Mouse (Mus musculus) CH12.LX (cell line): ENCODE data around the gene Hscb. TPM values are rescaled to one million over a fixed set of nuclear protein-coding genes. Genes with fewer than 3 reads are reported as not detected.

Experiments used
- DNase-seq: peaks from one replicate; pipeline ENCODE4 v3.0.0-alpha.2; 2013; ENCODE audit errors: extremely low read depth
- H3K27ac ChIP-seq: 2 replicates; pipeline ENCODE4 v1.5.1; 2012; ENCODE audit warnings: low read depth, mild to moderate bottlenecking, control low read depth, moderate library complexity; ENCODE audit not compliant: insufficient read depth
- H3K27me3 ChIP-seq: replicated peaks from 2 replicates; pipeline ENCODE3; 2012; ENCODE audit warnings: inconsistent platforms
- H3K36me3 ChIP-seq, 2 experiments: replicated peaks in 1 of 2; 2 replicates each; pipeline versions ENCODE3 to v1.6.1; 2012; ENCODE audit warnings: inconsistent platforms in 1 of 2, low read length in 1 of 2, mild to moderate bottlenecking in 1 of 2, mixed read lengths in 1 of 2, moderate library complexity in 1 of 2; ENCODE audit not compliant: control insufficient read depth in 1 of 2, insufficient read depth in 1 of 2
- H3K4me1 ChIP-seq, 2 experiments: 2 replicates each; pipeline ENCODE4 v1.6.1; 2012; ENCODE audit warnings: inconsistent platforms in 1 of 2, moderate library complexity in 1 of 2; ENCODE audit not compliant: insufficient read depth in 2 of 2, control insufficient read depth in 1 of 2
- H3K4me2 ChIP-seq: 2 replicates; pipeline ENCODE4 v1.6.1; 2012; ENCODE audit warnings: low read depth, mild to moderate bottlenecking, control low read depth; ENCODE audit not compliant: poor library complexity, insufficient read depth, severe bottlenecking
- H3K4me3 ChIP-seq, 3 experiments: fragments of 150-350 bp in 1 of 3; sonication (generic) in 1 of 3; replicated peaks in 1 of 3; 2 replicates each; pipeline versions ENCODE3 to v1.5.1; 2011 to 2012; ENCODE audit warnings: low read depth in 2 of 3, low read length in 2 of 3, mild to moderate bottlenecking in 2 of 3, moderate library complexity in 2 of 3, control low read depth in 1 of 3, improper control_type of control experiment in 1 of 3, inconsistent platforms in 1 of 3, mixed read lengths in 1 of 3; ENCODE audit not compliant: poor library complexity in 1 of 3
- H3K79me2 ChIP-seq: replicated peaks from 2 replicates; pipeline ENCODE4 v1.6.1; 2012; ENCODE audit warnings: mild to moderate bottlenecking, moderate library complexity; ENCODE audit not compliant: control insufficient read depth, poor library complexity, insufficient read depth, severe bottlenecking; ENCODE audit errors: extremely low read depth
- H3K9ac ChIP-seq: 2 replicates; pipeline ENCODE4 v1.6.1; 2012; ENCODE audit warnings: low read depth, mild to moderate bottlenecking, control low read depth, moderate library complexity; ENCODE audit not compliant: insufficient read depth
- H3K9me3 ChIP-seq: replicated peaks from 2 replicates; pipeline ENCODE3; 2012; ENCODE audit warnings: low read length, inconsistent platforms, mixed read lengths
- BHLHE40 ChIP-seq: IDR thresholded peaks from 2 replicates; pipeline ENCODE4 v1.6.1; 2011; ENCODE audit warnings: mild to moderate bottlenecking, low read depth, low read length, improper control_type of control experiment
- CHD1 ChIP-seq: IDR thresholded peaks from 2 replicates; pipeline ENCODE4 v1.6.1; 2012; ENCODE audit warnings: low read depth, low read length, improper control_type of control experiment, inconsistent platforms
- CHD2 ChIP-seq: IDR thresholded peaks from 2 replicates; pipeline ENCODE4 v1.6.1; 2011; ENCODE audit warnings: low read length, improper control_type of control experiment
- CTCF ChIP-seq, 2 experiments: IDR thresholded peaks in 1 of 2; conservative IDR thresholded peaks in 1 of 2; 2 replicates each; pipeline ENCODE4 v1.5.1; 2011 to 2012; ENCODE audit warnings: low read depth in 2 of 2, low read length in 2 of 2, improper control_type of control experiment in 1 of 2, inconsistent platforms in 1 of 2, mild to moderate bottlenecking in 1 of 2, moderate library complexity in 1 of 2
- E2F4 ChIP-seq: IDR thresholded peaks from 2 replicates; pipeline ENCODE4 v1.6.1; 2011; ENCODE audit warnings: low read depth, low read length, improper control_type of control experiment; ENCODE audit not compliant: insufficient replicate concordance
- ELF1 ChIP-seq: IDR thresholded peaks from 2 replicates; pipeline ENCODE4 v1.6.1; 2014; ENCODE audit warnings: low read depth, mild to moderate bottlenecking, inconsistent platforms, low read length, improper control_type of control experiment
- EP300 ChIP-seq: IDR thresholded peaks from 2 replicates; pipeline ENCODE4 v1.6.1; 2011; ENCODE audit warnings: low read length, improper control_type of control experiment
- ETS1 ChIP-seq: conservative IDR thresholded peaks from 2 replicates; pipeline ENCODE4 v1.6.1; 2012; ENCODE audit warnings: low read depth, mild to moderate bottlenecking, inconsistent platforms, low read length, improper control_type of control experiment, moderate library complexity
- GABPA ChIP-seq: IDR thresholded peaks from 2 replicates; pipeline ENCODE4 v1.6.1; 2012; ENCODE audit warnings: low read depth, low read length, improper control_type of control experiment, inconsistent platforms; ENCODE audit not compliant: insufficient replicate concordance
- HCFC1 ChIP-seq: IDR thresholded peaks from 2 replicates; pipeline ENCODE4 v1.6.1; 2012; ENCODE audit warnings: low read depth, mild to moderate bottlenecking, inconsistent platforms, low read length, improper control_type of control experiment
- IRF4 ChIP-seq: IDR thresholded peaks from 2 replicates; pipeline ENCODE4 v1.6.1; 2014; ENCODE audit warnings: low read depth, mild to moderate bottlenecking, inconsistent platforms, low read length, improper control_type of control experiment
- JUN ChIP-seq: IDR thresholded peaks from 2 replicates; pipeline ENCODE4 v1.6.1; 2011; ENCODE audit warnings: low read depth, mild to moderate bottlenecking, low read length, improper control_type of control experiment, moderate library complexity; ENCODE audit not compliant: insufficient read depth
- JUND ChIP-seq: conservative IDR thresholded peaks from 2 replicates; pipeline ENCODE4 v1.6.1; 2011; ENCODE audit warnings: low read depth, low read length, improper control_type of control experiment
- KAT2A ChIP-seq: IDR thresholded peaks from 2 replicates; pipeline ENCODE4 v1.6.1; 2012; ENCODE audit warnings: low read length, improper control_type of control experiment, inconsistent platforms; ENCODE audit not compliant: insufficient replicate concordance
- MAFK ChIP-seq: IDR thresholded peaks from 2 replicates; pipeline ENCODE4 v1.6.1; 2011; ENCODE audit warnings: low read length, improper control_type of control experiment; ENCODE audit not compliant: insufficient replicate concordance
- MAX ChIP-seq: IDR thresholded peaks from 2 replicates; pipeline ENCODE4 v1.6.1; 2011; ENCODE audit warnings: low read length, improper control_type of control experiment
- MAZ ChIP-seq: IDR thresholded peaks from 2 replicates; pipeline ENCODE4 v1.6.1; 2012; ENCODE audit warnings: low read depth, mild to moderate bottlenecking, inconsistent platforms, low read length, improper control_type of control experiment, moderate library complexity
- MEF2A ChIP-seq: IDR thresholded peaks from 2 replicates; pipeline ENCODE4 v1.6.1; 2014; ENCODE audit warnings: low read depth, mild to moderate bottlenecking, inconsistent platforms, low read length, improper control_type of control experiment, borderline replicate concordance
- MXI1 ChIP-seq: IDR thresholded peaks from 2 replicates; pipeline ENCODE4 v1.6.1; 2011; ENCODE audit warnings: mild to moderate bottlenecking, low read depth, low read length, improper control_type of control experiment
- MYC ChIP-seq: IDR thresholded peaks from 2 replicates; pipeline ENCODE4 v1.6.1; 2011; ENCODE audit warnings: low read depth, mild to moderate bottlenecking, improper control_type of control experiment, low read length
- NELFE ChIP-seq: IDR thresholded peaks from 2 replicates; pipeline ENCODE4 v1.6.1; 2011; ENCODE audit warnings: low read depth, low read length, improper control_type of control experiment
- NRF1 ChIP-seq: IDR thresholded peaks from 2 replicates; pipeline ENCODE4 v1.6.1; 2014; ENCODE audit warnings: low read depth, mild to moderate bottlenecking, inconsistent platforms, low read length, improper control_type of control experiment, moderate library complexity
- PAX5 ChIP-seq: IDR thresholded peaks from 2 replicates; pipeline ENCODE4 v1.6.1; 2012; ENCODE audit warnings: low read length, inconsistent platforms, mixed read lengths
- POLR2A ChIP-seq: IDR thresholded peaks from 2 replicates; pipeline ENCODE4 v1.6.1; 2011; ENCODE audit warnings: low read depth, mild to moderate bottlenecking, improper control_type of control experiment, low read length
- POLR2AphosphoS2 ChIP-seq: IDR thresholded peaks from 2 replicates; pipeline ENCODE4 v1.6.1; 2011; ENCODE audit warnings: low read depth, low read length, improper control_type of control experiment
- RAD21 ChIP-seq: IDR thresholded peaks from 2 replicates; pipeline ENCODE4 v1.6.1; 2011; ENCODE audit warnings: low read depth, mild to moderate bottlenecking, low read length, improper control_type of control experiment, moderate library complexity
- RCOR1 ChIP-seq: conservative IDR thresholded peaks from 2 replicates; pipeline ENCODE4 v1.6.1; 2012; ENCODE audit warnings: low read depth, mild to moderate bottlenecking, inconsistent platforms, low read length, improper control_type of control experiment
- SIN3A ChIP-seq: IDR thresholded peaks from 2 replicates; pipeline ENCODE4 v1.6.1; 2012; ENCODE audit warnings: low read length, improper control_type of control experiment, inconsistent platforms
- SMC3 ChIP-seq: IDR thresholded peaks from 2 replicates; pipeline ENCODE4 v1.6.1; 2011; ENCODE audit warnings: low read depth, low read length, improper control_type of control experiment
- TBP ChIP-seq: conservative IDR thresholded peaks from 2 replicates; pipeline ENCODE4 v1.6.1; 2011; ENCODE audit warnings: low read depth, low read length, improper control_type of control experiment
- TCF12 ChIP-seq: IDR thresholded peaks from 2 replicates; pipeline ENCODE4 v1.6.1; 2014; ENCODE audit warnings: low read depth, mild to moderate bottlenecking, inconsistent platforms, low read length, improper control_type of control experiment
- UBTF ChIP-seq: IDR thresholded peaks from 2 replicates; pipeline ENCODE4 v1.6.1; 2012; ENCODE audit warnings: low read depth, mild to moderate bottlenecking, inconsistent platforms, low read length, improper control_type of control experiment, moderate library complexity
- USF1 ChIP-seq: IDR thresholded peaks from 2 replicates; pipeline ENCODE4 v1.6.1; 2014; ENCODE audit warnings: low read depth, mild to moderate bottlenecking, inconsistent platforms, low read length, improper control_type of control experiment
- USF2 ChIP-seq: conservative IDR thresholded peaks from 2 replicates; pipeline ENCODE4 v1.6.1; 2011; ENCODE audit warnings: low read depth, low read length, improper control_type of control experiment
- ZC3H11A ChIP-seq: IDR thresholded peaks from 2 replicates; pipeline ENCODE4 v1.6.1; 2012; ENCODE audit warnings: low read depth, mild to moderate bottlenecking, inconsistent platforms, low read length, improper control_type of control experiment
- ZKSCAN1 ChIP-seq: IDR thresholded peaks from 2 replicates; pipeline ENCODE4 v1.6.1; 2012; ENCODE audit warnings: low read depth, inconsistent platforms, low read length, improper control_type of control experiment, borderline replicate concordance
- ZMIZ1 ChIP-seq: IDR thresholded peaks from 2 replicates; pipeline ENCODE4 v1.6.1; 2012; ENCODE audit warnings: low read depth, mild to moderate bottlenecking, inconsistent platforms, low read length, improper control_type of control experiment
- ZNF384 ChIP-seq: IDR thresholded peaks from 2 replicates; pipeline ENCODE4 v1.6.1; 2012; ENCODE audit warnings: low read depth, low read length, improper control_type of control experiment, inconsistent platforms
- dilution Hi-C: fragments of 300-500 bp; cut with MboI; formaldehyde crosslinking; loops from 2 replicates; pipeline ENCODE4 v1.14.3; 2020; ENCODE audit warnings: low sequenced_read_pairs; ENCODE audit not compliant: extremely low pct_unique_long_range_greater_than_20kb, extremely low pct_ligation_motif_present
- in situ Hi-C: fragments of 300-500 bp; cut with MboI; formaldehyde crosslinking; loops from 3 replicates; pipeline ENCODE4 v1.14.3; 2019; ENCODE audit warnings: low sequenced_read_pairs, low pct_ligation_motif_present, low pct_unique_long_range_greater_than_20kb, mixed read lengths
- polyA plus RNA-seq: library from polyadenylated mRNA; unstranded; fragments of >175 nt; gene quantifications from 2 replicates; pipeline ENCODE4 v1.2.1, GENCODE M21; 2012; ENCODE audit warnings: low read depth; ENCODE audit not compliant: insufficient read length
- total RNA-seq, 2 experiments: library from RNA; depleted of rRNA; stranded (reverse); fragments of 300-350 nt in 1 of 2; fragments of >200 nt in 1 of 2; gene quantifications; 2 replicates each; pipeline ENCODE4 v1.2.3; 2012 to 2014

The Hscb gene
- total RNA-seq (2012; rRNA removed) (39.3 and 59.5 TPM in 2 replicates), total RNA-seq (2014; rRNA removed) (51.9 and 64.0 TPM in 2 replicates), polyA plus RNA-seq (26.5 and 28.2 TPM in 2 replicates)

GRCm38 (mm10) chr5:110839678-110840365, at the start of gene Hscb, which contains the start of gene Chek2:
Gene Hscb, minus strand, starts transcription at chr5:110839777.
Gene Chek2, plus strand, starts transcription at chr5:110839979.
- peaks cover 13 to 48% of the 10 kb centered on the region in 2 experiments for H3K36me3 ChIP-seq

GRCm38 (mm10) chr5:110888596-110888995, 49.0 kb upstream of the Hscb start:
- in situ Hi-C loops (no loop called here), dilution Hi-C loops (no loop called here)
- Histone ChIP-seq H3K27ac (no peak overlapping the region), H3K79me2 (no peaks in the 10 kb centered on the region), H3K4me2 (no peak overlapping the region), H3K9me3 (no peaks in the 10 kb centered on the region), H3K4me1 (peaks cover 2 to 14% of the 10 kb centered on the region in 2 experiments; a peak in 3 of 4 replicates), H3K9ac (no peak overlapping the region), H3K36me3 (peaks cover 0 to 10% of the 10 kb centered on the region in 2 experiments), H3K27me3 (no peaks in the 10 kb centered on the region), H3K4me3 (no peak overlapping the region)
- TF ChIP-seq TBP (no peak), UBTF (no peak), IRF4 (no peak), GABPA (no peak), CHD2 (no peak), POLR2AphosphoS2 (no peak), NELFE (no peak), CHD1 (no peak), MXI1 (no peak), ZNF384 (no peak), RCOR1 (no peak), SMC3 (no peak), USF1 (no peak), MYC (no peak)
- DNase-seq = no peak

More at GRCm38 (mm10) chr5:110839678-110840365, at the start of gene Hscb, which contains the start of gene Chek2:
- in situ Hi-C loops = no loop called here
- DNase-seq = peak; percentile 99
- TF ChIP-seq SMC3 = peak; percentile 10; the same call in 1 of the 2 replicates
- TF ChIP-seq PAX5 = no peak
- TF ChIP-seq MAX = peak; percentile 73
- TF ChIP-seq MEF2A = peak; percentile 40
- no peak; the same call in 1 of the 2 replicates for TF ChIP-seq RAD21
- TF ChIP-seq KAT2A = peak; percentile 95; the same call in 1 of the 2 replicates
- TF ChIP-seq ELF1 = peak; percentile 88
- 0 out of 2 replicates have a peak, but pooled peaks have one; percentile 17 for TF ChIP-seq RCOR1
- peak; percentile 74 for TF ChIP-seq MAZ
- peak; percentile 36; the same call in 1 of the 2 replicates for TF ChIP-seq NRF1
- no peak for TF ChIP-seq EP300
- peak; percentile 3; the same call in 1 of the 2 replicates for TF ChIP-seq ZMIZ1
- TF ChIP-seq MAFK = no peak; the same call in 1 of the 2 replicates
- TF ChIP-seq IRF4 = peak; percentile 79
- no peak for TF ChIP-seq CHD1
- TF ChIP-seq GABPA = peak; percentile 41; the same call in 1 of the 2 replicates
- 0 out of 2 replicates have a peak, but pooled peaks have one; percentile 39 for TF ChIP-seq MYC
- TF ChIP-seq SIN3A = peak; percentile 83
- TF ChIP-seq NELFE = peak; percentile 76
- TF ChIP-seq ZC3H11A = no peak
- TF ChIP-seq ZNF384 = no peak
- TF ChIP-seq CTCF (conservative IDR thresholded peaks at IDR 0.05 in 1 of 2, IDR thresholded peaks at IDR 0.05 in 1 of 2; ENCODE audit: low read depth in 2 of 2, low read length in 2 of 2) = peak in 1 of 2 experiments; percentile 66; a peak in 2 of 4 replicates
- no peak for TF ChIP-seq ZKSCAN1
- peak; percentile 42 for TF ChIP-seq BHLHE40
- TF ChIP-seq UBTF = no peak
- TF ChIP-seq POLR2A = peak; percentile 80
- no peak for TF ChIP-seq USF2
- TF ChIP-seq HCFC1 = peak; percentile 98
- TF ChIP-seq MXI1 = peak; percentile 80; the same call in 1 of the 2 replicates
- TF ChIP-seq POLR2AphosphoS2 = peak; percentile 74
- TF ChIP-seq E2F4 = peak; percentile 96
- peak; percentile 71; the same call in 1 of the 2 replicates for TF ChIP-seq TCF12
- peak; percentile 22; the same call in 1 of the 2 replicates for TF ChIP-seq JUN
- peak; percentile 42; the same call in 1 of the 2 replicates for TF ChIP-seq ETS1
- peak; percentile 37 for TF ChIP-seq JUND
- TF ChIP-seq TBP = peak; percentile 77
- peak; percentile 91 for TF ChIP-seq CHD2
- no peak for TF ChIP-seq USF1
- no peaks in the 10 kb centered on the region for H3K27me3 ChIP-seq
- dilution Hi-C loops = no loop called here
- H3K9ac ChIP-seq = peak within 1 kb of the TSS; percentile 96
- H3K4me2 ChIP-seq = peak within 1 kb of the TSS; percentile 97
- peaks cover 4 to 28% of the 10 kb centered on the region in 2 experiments for H3K4me1 ChIP-seq
- peaks cover 8% of the 10 kb centered on the region for H3K79me2 ChIP-seq
- peak within 1 kb of the TSS; percentile 89 for H3K27ac ChIP-seq
- H3K9me3 ChIP-seq = no peaks in the 10 kb centered on the region
- peak within 1 kb of the TSS; percentile 82 to 96 (median 92) for H3K4me3 ChIP-seq
